Mouse (Mus musculus) limb, embryonic 12.5 days (tissue): Measurements from ENCODE around the gene Cped1. TPM values are rescaled to one million over a fixed set of nuclear protein-coding genes. Genes with fewer than 3 reads are reported as not detected.

Experiments used
- ATAC-seq: fragments of 200-750 bp; cut with Nextera tagmentation; 2 replicates; pipeline ENCODE4 v1.8.0; 2017; ENCODE audit warnings: low read depth, moderate TSS enrichment; ENCODE audit not compliant: insufficient number of reproducible peaks, insufficient read depth, low FRiP score, low TSS enrichment
- H3K27ac ChIP-seq: fragments of 300-500 bp; sonication (generic); 2 replicates; pipeline ENCODE4 v1.5.1; 2016; ENCODE audit warnings: mild to moderate bottlenecking, moderate library complexity
- H3K27me3 ChIP-seq: fragments of 300-500 bp; sonication (generic); 2 replicates; pipeline ENCODE4 v1.6.1; 2016; ENCODE audit warnings: mild to moderate bottlenecking, moderate library complexity
- H3K36me3 ChIP-seq: fragments of 300-500 bp; sonication (generic); 2 replicates; pipeline ENCODE4 v1.6.1; 2016; ENCODE audit warnings: mild to moderate bottlenecking, moderate library complexity
- H3K4me1 ChIP-seq: fragments of 300-500 bp; sonication (generic); replicated peaks from 2 replicates; pipeline ENCODE4 v1.6.1; 2016
- H3K4me2 ChIP-seq: fragments of 300-500 bp; sonication (generic); 2 replicates; pipeline ENCODE4 v1.6.1; 2016; ENCODE audit warnings: mild to moderate bottlenecking, moderate library complexity
- H3K4me3 ChIP-seq: fragments of 300-500 bp; sonication (generic); replicated peaks from 2 replicates; pipeline ENCODE4 v1.5.1; 2016; ENCODE audit warnings: mild to moderate bottlenecking
- H3K9ac ChIP-seq: fragments of 300-500 bp; sonication (generic); replicated peaks from 2 replicates; pipeline ENCODE4 v1.6.1; 2016; ENCODE audit warnings: mild to moderate bottlenecking, moderate library complexity
- H3K9me3 ChIP-seq: fragments of 300-500 bp; sonication (generic); 2 replicates; pipeline ENCODE4 v1.6.1; 2016; ENCODE audit warnings: mild to moderate bottlenecking, moderate library complexity
- WGBS: fragments of 180-500 bp; shearing (Covaris S2); methylation state at CpG from one replicate; pipeline ENCODE4 v1.1.7; 2016; 5-methylcytosine and 5-hydroxymethylcytosine counted together
- polyA plus RNA-seq: library from polyadenylated mRNA; unstranded; fragments of >200 nt; fragmentation: Nextera tagmentation; extraction: Ambion mirVana; gene quantifications from 2 replicates; pipeline ENCODE4 v1.2.1, GENCODE M21; 2016

The Cped1 gene
- polyA plus RNA-seq, 1 experiment from 2014 or later = 62.3 TPM

DNA sequence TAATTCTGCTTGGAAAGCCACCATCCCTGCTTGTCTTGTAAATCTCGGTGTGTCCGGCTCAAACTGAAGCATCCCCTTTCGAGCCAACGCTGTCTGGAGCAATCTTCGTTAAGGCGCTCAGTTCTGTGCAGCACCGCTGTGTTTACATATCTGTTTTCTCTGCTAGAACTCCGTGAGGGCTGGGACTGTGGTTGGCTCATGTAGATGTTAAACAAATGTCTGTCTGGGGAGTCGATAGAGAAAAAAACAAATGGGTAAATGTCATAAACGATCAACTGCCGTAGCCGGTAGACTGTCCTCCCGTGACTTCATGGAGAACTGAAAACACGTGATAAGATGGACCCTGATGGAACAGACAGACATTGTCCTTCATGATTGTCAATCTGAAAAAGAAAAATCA lies 220.5 kb downstream of the Cped1 start:
- no peak for ATAC-seq
- no peaks in the 10 kb centered on the region for H3K27me3 ChIP-seq
- no peak overlapping the region for H3K27ac ChIP-seq
- H3K4me1 ChIP-seq = peaks cover 32% of the 10 kb centered on the region
- no peak overlapping the region for H3K4me3 ChIP-seq
- peak overlapping the region; percentile 14; the same call in 1 of the 2 replicates for H3K4me2 ChIP-seq
- no peaks in the 10 kb centered on the region for H3K9me3 ChIP-seq
- H3K36me3 ChIP-seq = no peaks in the 10 kb centered on the region
- no peak overlapping the region for H3K9ac ChIP-seq
- 52% methylated on average over 14 of the region's 14 CpGs for WGBS

DNA sequence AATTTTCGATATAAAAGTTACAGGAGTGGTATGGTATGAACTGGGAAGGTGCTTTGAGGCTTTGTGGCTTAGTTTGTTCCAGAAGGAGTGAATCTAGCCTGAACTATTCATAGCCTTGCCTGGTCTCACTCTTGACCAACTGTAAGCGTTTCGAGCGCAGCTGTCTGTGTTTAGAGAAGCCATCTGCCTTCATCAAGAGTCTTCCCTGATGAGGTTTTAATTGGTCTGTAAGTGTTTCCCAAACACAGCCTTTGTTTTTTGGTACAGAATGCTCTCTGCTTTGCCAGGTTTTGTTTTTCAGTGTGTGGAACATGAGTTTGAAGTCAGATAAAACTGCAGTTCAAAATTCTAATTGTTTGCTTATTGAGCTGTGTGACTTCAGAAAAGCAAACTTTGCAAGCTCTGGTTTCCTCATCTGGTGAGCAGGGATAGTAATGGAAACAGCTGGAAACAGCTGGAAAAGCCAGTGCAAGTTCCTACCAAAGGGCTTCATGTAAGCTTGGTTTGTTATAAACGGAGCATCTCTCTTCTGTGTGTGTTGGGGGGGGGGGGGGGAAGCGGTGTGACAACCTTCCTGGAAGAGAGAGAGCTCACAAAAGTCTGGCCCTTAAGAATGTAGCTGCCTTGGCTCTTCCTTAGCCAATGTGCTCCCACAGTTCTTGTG lies 221.0 kb downstream of the Cped1 start:
- H3K4me3 ChIP-seq = no peak overlapping the region
- 60% methylated on average over 6 of the region's 6 CpGs for WGBS
- no peak overlapping the region for H3K9ac ChIP-seq
- no peak overlapping the region for H3K4me2 ChIP-seq
- no peaks in the 10 kb centered on the region for H3K27me3 ChIP-seq
- H3K36me3 ChIP-seq = no peaks in the 10 kb centered on the region
- no peak overlapping the region for H3K27ac ChIP-seq
- H3K9me3 ChIP-seq = no peaks in the 10 kb centered on the region
- ATAC-seq = no peak
- peaks cover 26% of the 10 kb centered on the region for H3K4me1 ChIP-seq

DNA sequence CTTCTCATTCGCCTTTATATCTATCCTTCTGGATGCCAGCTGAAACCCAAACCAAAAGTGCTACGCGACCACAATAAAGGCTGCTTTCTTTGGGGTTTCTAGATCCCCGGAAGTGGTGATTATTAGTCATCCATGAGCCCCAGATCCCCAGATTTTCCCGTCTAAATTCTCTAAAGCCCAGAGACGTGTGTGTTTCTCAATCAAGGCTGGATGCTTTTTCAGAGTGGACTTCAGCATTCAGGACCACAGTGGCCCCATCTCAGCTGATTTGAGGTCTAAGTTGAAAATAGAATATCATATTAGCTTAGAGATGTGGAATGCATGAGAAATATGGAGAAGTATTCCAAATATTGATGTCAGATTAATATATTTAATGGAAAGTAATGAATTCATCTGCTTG lies 226.4 kb downstream of the Cped1 start:
- H3K27me3 ChIP-seq = no peaks in the 10 kb centered on the region
- no peaks in the 10 kb centered on the region for H3K9me3 ChIP-seq
- 90% methylated on average over 6 of the region's 6 CpGs for WGBS
- no peak overlapping the region for H3K9ac ChIP-seq
- H3K4me1 ChIP-seq = peaks cover 2% of the 10 kb centered on the region
- no peak overlapping the region for H3K27ac ChIP-seq
- H3K36me3 ChIP-seq = peaks cover 29% of the 10 kb centered on the region
- H3K4me3 ChIP-seq = no peak overlapping the region
- no peak overlapping the region for H3K4me2 ChIP-seq
- ATAC-seq = no peak

DNA sequence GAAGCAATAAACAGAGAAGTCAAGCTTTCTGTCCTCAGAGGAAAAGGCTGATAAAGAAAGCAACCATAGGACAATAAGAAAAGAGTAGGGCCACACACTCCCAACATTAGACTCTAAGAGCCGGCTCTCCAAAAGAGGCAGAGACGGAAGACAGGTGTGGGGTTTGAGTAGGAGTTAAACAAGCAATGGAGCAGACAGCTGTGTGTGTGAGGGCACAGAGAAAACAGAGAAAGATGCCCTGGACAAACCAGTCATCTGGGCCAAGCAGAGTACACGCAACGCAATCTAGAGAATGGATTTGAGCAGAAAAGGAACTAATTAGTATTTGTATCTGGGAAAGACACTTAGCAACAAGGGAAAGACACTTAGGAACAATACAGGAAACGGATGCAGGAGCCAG lies 227.5 kb downstream of the Cped1 start:
- H3K9me3 ChIP-seq = no peaks in the 10 kb centered on the region
- WGBS = 91% methylated on average over 5 of the region's 5 CpGs
- no peak overlapping the region for H3K4me3 ChIP-seq
- H3K4me2 ChIP-seq = no peak overlapping the region
- peaks cover 29% of the 10 kb centered on the region for H3K36me3 ChIP-seq
- no peak for ATAC-seq
- H3K27ac ChIP-seq = no peak overlapping the region
- H3K9ac ChIP-seq = no peak overlapping the region
- no peaks in the 10 kb centered on the region for H3K27me3 ChIP-seq
- H3K4me1 ChIP-seq = peaks cover 2% of the 10 kb centered on the region

DNA sequence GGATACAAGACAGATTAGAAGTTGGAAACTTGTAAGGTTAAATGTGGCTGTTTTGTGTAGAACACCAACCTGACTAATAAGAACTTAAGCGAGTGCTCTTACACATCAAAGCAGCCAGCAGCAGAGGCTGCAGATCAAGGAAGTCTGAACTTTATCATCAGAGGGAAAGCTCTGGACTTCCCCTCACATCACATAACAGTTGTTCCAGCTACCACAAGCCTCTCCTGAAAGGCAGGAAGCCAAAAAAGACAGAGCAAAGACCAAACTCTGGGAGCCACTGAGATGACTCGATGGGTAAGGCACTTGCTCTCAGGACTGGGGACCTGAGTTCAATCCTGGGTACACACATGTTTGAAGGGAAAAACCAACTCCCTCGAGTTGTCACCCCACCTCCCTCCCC lies 228.1 kb downstream of the Cped1 start:
- no peak for ATAC-seq
- no peak overlapping the region for H3K9ac ChIP-seq
- no peak overlapping the region for H3K4me3 ChIP-seq
- peaks cover 29% of the 10 kb centered on the region for H3K36me3 ChIP-seq
- WGBS = 67% methylated on average over 3 of the region's 3 CpGs
- H3K27ac ChIP-seq = no peak overlapping the region
- H3K27me3 ChIP-seq = no peaks in the 10 kb centered on the region
- no peak overlapping the region for H3K4me2 ChIP-seq
- peaks cover 2% of the 10 kb centered on the region for H3K4me1 ChIP-seq
- H3K9me3 ChIP-seq = no peaks in the 10 kb centered on the region

DNA sequence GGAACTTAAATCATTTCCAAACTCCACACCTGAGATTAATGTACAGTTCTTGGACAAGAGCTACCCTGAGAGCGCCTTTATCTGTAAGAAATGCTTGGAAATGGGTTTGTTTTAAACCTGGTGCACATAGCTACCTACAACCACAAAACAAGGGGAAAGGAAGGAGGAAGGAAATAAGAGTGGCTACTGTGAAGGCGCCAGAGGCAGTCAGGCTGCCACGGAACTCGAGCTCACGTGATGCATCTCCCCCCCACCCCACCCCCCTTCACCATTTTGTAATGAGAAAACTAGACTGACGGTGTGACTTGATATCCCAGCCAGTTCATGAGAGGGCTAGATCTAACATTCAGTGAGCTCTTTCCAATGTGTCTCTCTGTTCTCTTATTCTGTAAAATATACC lies 228.9 kb downstream of the Cped1 start:
- ATAC-seq = no peak
- Histone ChIP-seq H3K9me3 (no peaks in the 10 kb centered on the region), H3K9ac (no peak overlapping the region), H3K4me2 (no peak overlapping the region), H3K4me3 (no peak overlapping the region), H3K36me3 (peaks cover 35% of the 10 kb centered on the region), H3K4me1 (peaks cover 2% of the 10 kb centered on the region), H3K27ac (no peak overlapping the region), H3K27me3 (no peaks in the 10 kb centered on the region)
- 81% methylated on average over 6 of the region's 6 CpGs for WGBS

DNA sequence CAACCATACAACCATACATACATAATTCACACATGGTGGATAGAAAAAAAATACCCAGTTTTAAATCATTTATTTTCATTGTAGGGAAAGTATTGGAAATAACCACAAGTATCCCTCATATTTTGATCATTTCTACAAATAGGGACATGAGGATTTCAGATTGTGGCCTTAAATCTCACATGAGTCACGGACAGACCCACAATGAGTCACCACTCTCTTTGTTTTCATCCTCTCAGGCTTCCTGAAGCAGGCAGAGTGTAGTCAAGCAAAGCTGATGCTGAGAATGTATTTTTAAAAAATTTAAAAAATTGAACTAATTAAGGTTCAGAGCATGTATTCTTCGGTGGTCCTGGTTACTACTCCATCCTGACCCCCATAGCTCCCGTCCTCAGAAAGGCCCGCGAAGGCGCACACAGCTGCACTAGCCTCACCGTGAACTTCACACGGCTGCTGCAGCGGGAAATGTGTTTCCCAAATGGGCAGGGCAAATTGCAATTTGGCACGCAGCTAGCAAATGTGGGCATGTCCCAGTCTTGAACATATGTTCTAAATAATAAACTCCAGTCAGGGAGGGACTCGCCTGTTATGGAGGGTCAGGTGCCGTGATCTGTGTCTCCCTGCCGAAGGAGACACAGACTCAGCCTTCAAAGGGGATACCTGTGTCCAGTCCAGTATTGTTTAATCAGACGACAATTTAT lies 230.7 kb downstream of the Cped1 start:
- no peaks in the 10 kb centered on the region for H3K9me3 ChIP-seq

DNA sequence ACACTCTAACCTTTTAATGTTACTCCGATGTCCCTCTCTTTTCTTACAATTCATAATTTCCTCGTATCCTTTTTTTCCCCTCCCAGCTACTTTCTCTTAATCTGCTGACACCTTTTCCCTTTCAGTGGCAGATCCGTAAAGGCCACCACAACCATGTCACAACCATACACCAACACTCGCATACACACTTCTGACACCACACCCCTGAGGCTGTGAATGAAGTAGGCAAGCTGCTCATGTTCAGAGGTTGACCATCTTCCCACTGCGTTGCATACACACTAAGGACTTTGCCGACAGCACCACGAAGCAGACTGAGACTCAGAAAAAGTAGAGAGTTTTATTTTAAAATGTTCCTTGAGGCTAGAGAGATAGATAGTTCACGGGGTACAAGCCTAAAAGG lies 235.4 kb downstream of the Cped1 start:
- Histone ChIP-seq H3K4me2 (no peak overlapping the region), H3K9ac (no peak overlapping the region), H3K27ac (no peak overlapping the region), H3K27me3 (no peaks in the 10 kb centered on the region), H3K9me3 (no peaks in the 10 kb centered on the region), H3K4me3 (no peak overlapping the region), H3K4me1 (peaks cover 2% of the 10 kb centered on the region), H3K36me3 (peaks cover 42% of the 10 kb centered on the region)
- ATAC-seq = no peak
- 90% methylated on average over 8 of the region's 8 CpGs for WGBS

More for the DNA sequence above, 230.7 kb downstream of the Cped1 start:
- Histone ChIP-seq H3K9ac (no peak overlapping the region), H3K27me3 (no peaks in the 10 kb centered on the region), H3K4me1 (peaks cover 2% of the 10 kb centered on the region), H3K27ac (no peak overlapping the region), H3K4me3 (no peak overlapping the region), H3K4me2 (no peak overlapping the region), H3K36me3 (peaks cover 37% of the 10 kb centered on the region)
- WGBS = 43% methylated on average over 14 of the region's 14 CpGs
- peak; percentile 59; the same call in 1 of the 2 replicates for ATAC-seq

DNA sequence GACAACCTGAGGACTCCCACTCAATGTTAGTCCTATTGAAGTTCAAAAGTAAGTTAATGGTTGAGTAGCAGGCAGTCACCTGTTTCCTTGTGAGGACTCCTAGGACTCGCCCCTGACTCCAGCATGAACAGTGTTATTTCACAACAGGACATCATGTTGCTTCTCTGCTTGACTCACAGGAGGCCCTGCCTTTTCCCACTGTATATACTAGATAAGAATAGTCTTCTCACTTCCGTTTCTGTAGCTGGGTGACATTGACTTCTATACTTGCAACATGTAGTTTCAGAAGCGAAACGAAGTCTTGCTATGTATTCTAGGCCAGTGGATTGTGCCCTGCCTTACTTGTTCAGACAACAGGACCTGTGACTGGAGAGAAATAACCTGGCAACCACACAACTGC lies 236.4 kb downstream of the Cped1 start:
- H3K27me3 ChIP-seq = no peaks in the 10 kb centered on the region
- H3K4me2 ChIP-seq = no peak overlapping the region
- H3K9ac ChIP-seq = no peak overlapping the region
- peaks cover 36% of the 10 kb centered on the region for H3K36me3 ChIP-seq
- WGBS = 92% methylated on average over 4 of the region's 4 CpGs
- no peaks in the 10 kb centered on the region for H3K9me3 ChIP-seq
- no peak overlapping the region for H3K4me3 ChIP-seq
- 0 out of 2 replicates have a peak overlapping the region, but pooled peaks have one; percentile 12 for H3K27ac ChIP-seq
- no peak for ATAC-seq
- H3K4me1 ChIP-seq = no peaks in the 10 kb centered on the region

DNA sequence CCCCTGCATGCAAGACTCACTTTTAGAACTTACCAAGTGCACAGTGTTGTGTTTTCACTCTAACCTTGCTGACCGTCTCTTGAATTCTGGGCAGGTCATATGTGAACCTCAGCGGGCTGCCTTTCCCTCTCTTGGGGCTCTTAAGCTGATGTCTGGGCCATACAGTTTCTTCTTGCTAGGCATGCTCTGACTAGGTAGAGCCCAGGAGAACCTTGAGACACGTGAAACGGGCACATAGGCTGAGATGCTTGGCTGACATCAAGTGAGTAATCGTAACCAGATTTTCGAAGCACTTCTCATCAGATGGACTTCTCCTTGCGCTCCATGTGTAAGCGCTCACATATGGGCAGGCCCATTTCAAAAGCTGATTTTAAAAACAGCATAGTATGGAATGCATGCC lies 237.2 kb downstream of the Cped1 start:
- H3K9ac ChIP-seq = no peak overlapping the region
- peak overlapping the region; percentile 12; the same call in 1 of the 2 replicates for H3K27ac ChIP-seq
- no peaks in the 10 kb centered on the region for H3K27me3 ChIP-seq
- no peak for ATAC-seq
- no peak overlapping the region for H3K4me3 ChIP-seq
- H3K36me3 ChIP-seq = peaks cover 36% of the 10 kb centered on the region
- 65% methylated on average over 8 of the region's 8 CpGs for whole genome bisulfite sequencing
- no peaks in the 10 kb centered on the region for H3K4me1 ChIP-seq
- no peaks in the 10 kb centered on the region for H3K9me3 ChIP-seq
- H3K4me2 ChIP-seq = no peak overlapping the region

DNA sequence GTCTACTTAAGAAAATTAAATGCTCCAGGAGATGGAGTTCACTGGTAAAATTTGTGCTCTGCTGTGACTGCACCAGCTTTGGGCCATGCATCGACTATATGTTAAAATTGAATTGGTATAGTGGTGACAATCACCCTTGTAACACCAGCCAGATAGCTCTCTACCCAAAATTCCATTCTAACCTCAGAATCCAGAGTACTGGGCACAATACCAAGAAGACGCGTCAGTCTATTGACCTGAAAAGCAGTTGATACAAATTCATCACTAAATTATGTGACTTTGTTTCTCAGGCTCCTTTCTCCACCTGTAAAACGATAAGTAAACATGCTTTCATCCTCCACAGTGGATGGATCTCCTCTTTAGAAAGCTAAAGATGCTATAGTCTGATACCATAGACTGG lies 238.6 kb downstream of the Cped1 start:
- 90% methylated on average over 4 of the region's 4 CpGs for WGBS
- Histone ChIP-seq H3K27me3 (no peaks in the 10 kb centered on the region), H3K4me3 (no peak overlapping the region), H3K4me1 (no peaks in the 10 kb centered on the region), H3K9me3 (no peaks in the 10 kb centered on the region), H3K9ac (no peak overlapping the region), H3K27ac (no peak overlapping the region), H3K4me2 (no peak overlapping the region), H3K36me3 (peaks cover 31% of the 10 kb centered on the region)
- ATAC-seq = no peak
